Mouse (Mus musculus) ES-E14 (cell line): ENCODE measurements around the gene Lrrc56. TPM values are rescaled to one million over a fixed set of nuclear protein-coding genes. Genes with fewer than 3 reads are reported as not detected.
A peak's percentile ranks its signal among the peaks of the same experiment; 100 is the strongest.

ENCODE experiments used
- DNase-seq: peaks from one replicate; pipeline ENCODE4 v3.0.0-alpha.2; 2013; ENCODE audit warnings: low read depth, low spot score
- H3K27ac ChIP-seq: 2 replicates; pipeline ENCODE4 v1.5.1; 2012; ENCODE audit warnings: low read depth, mild to moderate bottlenecking, low read length, moderate library complexity, mixed read lengths; ENCODE audit not compliant: poor library complexity, insufficient read depth, severe bottlenecking
- H3K36me3 ChIP-seq: 2 replicates; pipeline ENCODE4 v1.6.1; 2012; ENCODE audit warnings: mild to moderate bottlenecking, low read length, moderate library complexity, mixed read lengths; ENCODE audit not compliant: control insufficient read depth, poor library complexity, insufficient read depth, severe bottlenecking
- H3K4me1 ChIP-seq, 2 experiments: fragments of 150-350 bp in 1 of 2; sonication (generic) in 1 of 2; 2 replicates each; pipeline ENCODE4 v1.6.1; 2012; ENCODE audit warnings: low read length in 2 of 2, mild to moderate bottlenecking in 1 of 2, mixed read lengths in 1 of 2; ENCODE audit not compliant: control insufficient read depth in 2 of 2, insufficient read depth in 2 of 2, poor library complexity in 1 of 2
- H3K4me3 ChIP-seq, 2 experiments: fragments of 150-350 bp in 1 of 2; sonication (generic) in 1 of 2; 2 replicates each; pipeline ENCODE4 v1.5.1; 2012; ENCODE audit warnings: low read length in 2 of 2, low read depth in 1 of 2, mild to moderate bottlenecking in 1 of 2, mixed read lengths in 1 of 2; ENCODE audit not compliant: insufficient read depth in 1 of 2, poor library complexity in 1 of 2, severe bottlenecking in 1 of 2
- H3K9ac ChIP-seq: 2 replicates; pipeline ENCODE4 v1.6.1; 2012; ENCODE audit warnings: low read depth, mild to moderate bottlenecking, low read length, mixed read lengths; ENCODE audit not compliant: poor library complexity, insufficient read depth, severe bottlenecking
- H3K9me3 ChIP-seq: fragments of 150-350 bp; sonication (generic); 2 replicates; pipeline ENCODE4 v1.6.1; 2012; ENCODE audit warnings: low read depth, mild to moderate bottlenecking, low read length; ENCODE audit not compliant: control insufficient read depth, insufficient read depth
- CHD2 ChIP-seq: IDR thresholded peaks from 2 replicates; pipeline ENCODE4 v1.6.1; 2014; ENCODE audit warnings: mild to moderate bottlenecking, low read depth, low read length, inconsistent platforms
- HCFC1 ChIP-seq: IDR thresholded peaks from 2 replicates; pipeline ENCODE4 v1.6.1; 2012; ENCODE audit warnings: low read length, inconsistent platforms, borderline replicate concordance; ENCODE audit not compliant: insufficient read depth
- MAFK ChIP-seq: IDR thresholded peaks from 2 replicates; pipeline ENCODE4 v1.6.1; 2014; ENCODE audit warnings: mild to moderate bottlenecking, low read depth, low read length, inconsistent platforms; ENCODE audit not compliant: insufficient read depth
- ZC3H11A ChIP-seq: IDR thresholded peaks from 2 replicates; pipeline ENCODE4 v1.6.1; 2012; ENCODE audit warnings: low read depth, mild to moderate bottlenecking, inconsistent platforms, low read length, borderline replicate concordance
- ZNF384 ChIP-seq: IDR thresholded peaks from 2 replicates; pipeline ENCODE4 v1.6.1; 2012; ENCODE audit warnings: low read depth, low read length, inconsistent platforms
- in situ Hi-C, 2 experiments: fragments of 600-800 bp; cut with MboI; formaldehyde crosslinking; loops; one replicate each; pipeline ENCODE4 v1.15.1; 2025; ENCODE audit warnings: low sequenced_read_pairs in 2 of 2, inconsistent platforms in 1 of 2; ENCODE audit not compliant: unreplicated experiment in 2 of 2
- total RNA-seq: library from RNA; depleted of rRNA; stranded (reverse); fragments of 300-350 nt; gene quantifications from 2 replicates; pipeline ENCODE4 v1.2.3, GENCODE M21; 2012

The Lrrc56 gene
- total RNA-seq, 1 experiment = 3.3 TPM

DNA sequence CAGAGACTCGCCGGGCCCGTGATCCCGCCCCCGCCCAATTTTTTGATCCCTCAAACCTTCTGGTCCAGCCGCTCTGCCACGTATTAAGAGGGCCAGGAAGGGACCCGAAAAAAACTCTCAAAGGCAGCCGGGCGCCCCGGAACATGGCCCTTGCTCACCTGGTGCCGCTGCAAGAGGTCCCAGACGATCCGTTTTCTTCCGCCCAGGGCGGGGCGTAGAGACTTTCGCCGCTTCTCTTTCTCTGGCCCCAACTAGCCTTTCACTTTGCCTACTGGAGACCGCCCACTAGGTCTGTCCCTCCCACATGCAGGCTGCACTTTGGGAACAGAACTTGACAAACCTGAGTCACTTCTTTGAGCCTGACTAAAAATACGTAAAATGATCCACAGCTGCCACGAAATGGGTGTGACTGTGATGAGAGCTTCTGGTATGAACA lies 25.4 kb upstream of the Lrrc56 start:
- TF ChIP-seq ZC3H11A (no peak), MAFK (0 out of 2 replicates have a peak, but pooled peaks have one; percentile 11), CHD2 (no peak)
- peak; percentile 63 for DNase-seq
- peaks cover 8% of the 10 kb centered on the region; the same call in 1 of the 2 replicates for H3K36me3 ChIP-seq
- H3K4me1 ChIP-seq = peaks cover 5 to 7% of the 10 kb centered on the region in 2 experiments; a peak in 2 of 4 replicates
- no peaks in the 10 kb centered on the region for H3K9me3 ChIP-seq
- H3K27ac ChIP-seq = no peak overlapping the region
- H3K4me3 ChIP-seq = peak overlapping the region; percentile 58 to 63
- peak overlapping the region; percentile 67 for H3K9ac ChIP-seq
- in situ Hi-C loops = no loop called here

DNA sequence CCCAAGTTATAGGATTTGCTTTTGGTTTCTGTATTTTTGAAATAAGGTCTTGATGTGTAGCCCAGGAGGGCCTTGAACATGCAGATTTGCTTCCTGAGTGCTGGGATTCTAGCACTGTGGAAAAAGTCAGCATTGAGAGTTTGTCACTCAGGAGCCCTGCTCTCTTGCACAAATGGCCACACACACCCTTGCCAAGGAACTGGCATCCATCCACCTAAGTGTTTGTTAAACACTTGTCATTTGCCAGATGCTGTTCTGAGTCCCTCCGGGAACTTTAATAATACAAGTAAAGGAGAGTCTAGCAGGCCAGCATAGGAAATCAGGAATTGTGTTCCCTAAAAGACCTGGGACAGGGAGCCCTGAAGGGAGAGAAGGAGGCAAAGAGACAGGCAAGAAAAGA lies 24.7 kb upstream of the Lrrc56 start:
- H3K4me3 ChIP-seq = no peak overlapping the region
- peaks cover 5 to 7% of the 10 kb centered on the region in 2 experiments; a peak in 2 of 4 replicates for H3K4me1 ChIP-seq
- no peak overlapping the region for H3K9ac ChIP-seq
- in situ Hi-C loops = no loop called here
- no peak for DNase-seq
- peaks cover 4% of the 10 kb centered on the region; the same call in 1 of the 2 replicates for H3K36me3 ChIP-seq
- H3K9me3 ChIP-seq = no peaks in the 10 kb centered on the region
- TF ChIP-seq ZC3H11A = no peak
- TF ChIP-seq MAFK = no peak
- no peak for TF ChIP-seq HCFC1
- TF ChIP-seq ZNF384 = no peak
- TF ChIP-seq CHD2 = no peak
- no peak overlapping the region for H3K27ac ChIP-seq

DNA sequence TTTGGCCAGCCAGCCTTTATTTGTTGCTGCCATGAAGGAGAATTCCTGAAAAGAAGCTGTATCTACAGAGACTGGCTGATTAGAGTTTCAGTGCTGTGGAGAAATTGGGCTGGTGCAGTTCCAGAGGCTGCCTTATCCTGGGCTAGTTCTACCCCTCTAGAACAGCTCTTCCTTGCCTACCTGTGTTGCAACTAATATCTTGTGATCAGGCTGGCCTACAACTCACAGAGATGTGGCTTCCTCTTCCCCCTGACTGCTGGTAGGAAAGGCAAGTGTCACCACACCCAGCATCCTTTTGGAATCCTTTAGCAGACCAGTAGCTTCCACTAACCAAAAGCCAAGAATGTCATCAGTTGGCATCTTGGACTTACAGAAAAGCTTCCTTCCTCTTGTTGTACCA lies 24.1 kb upstream of the Lrrc56 start:
- no peaks in the 10 kb centered on the region for H3K9me3 ChIP-seq
- no peak for TF ChIP-seq HCFC1
- no peak for TF ChIP-seq ZC3H11A
- TF ChIP-seq ZNF384 = no peak
- no peak for TF ChIP-seq MAFK
- TF ChIP-seq CHD2 = no peak
- peaks cover 5% of the 10 kb centered on the region in 2 experiments; a peak in 2 of 4 replicates for H3K4me1 ChIP-seq
- peaks cover 2% of the 10 kb centered on the region; the same call in 1 of the 2 replicates for H3K36me3 ChIP-seq
- H3K4me3 ChIP-seq = no peak overlapping the region
- no peak for DNase-seq
- H3K9ac ChIP-seq = no peak overlapping the region
- in situ Hi-C loops = loop anchor here in 1 of 2 experiments (10.0 kb wide), 1 partner anchor 325 kb away; the partner anchor contains the start of genes Odf3 and Scgb1c1
- no peak overlapping the region for H3K27ac ChIP-seq

DNA sequence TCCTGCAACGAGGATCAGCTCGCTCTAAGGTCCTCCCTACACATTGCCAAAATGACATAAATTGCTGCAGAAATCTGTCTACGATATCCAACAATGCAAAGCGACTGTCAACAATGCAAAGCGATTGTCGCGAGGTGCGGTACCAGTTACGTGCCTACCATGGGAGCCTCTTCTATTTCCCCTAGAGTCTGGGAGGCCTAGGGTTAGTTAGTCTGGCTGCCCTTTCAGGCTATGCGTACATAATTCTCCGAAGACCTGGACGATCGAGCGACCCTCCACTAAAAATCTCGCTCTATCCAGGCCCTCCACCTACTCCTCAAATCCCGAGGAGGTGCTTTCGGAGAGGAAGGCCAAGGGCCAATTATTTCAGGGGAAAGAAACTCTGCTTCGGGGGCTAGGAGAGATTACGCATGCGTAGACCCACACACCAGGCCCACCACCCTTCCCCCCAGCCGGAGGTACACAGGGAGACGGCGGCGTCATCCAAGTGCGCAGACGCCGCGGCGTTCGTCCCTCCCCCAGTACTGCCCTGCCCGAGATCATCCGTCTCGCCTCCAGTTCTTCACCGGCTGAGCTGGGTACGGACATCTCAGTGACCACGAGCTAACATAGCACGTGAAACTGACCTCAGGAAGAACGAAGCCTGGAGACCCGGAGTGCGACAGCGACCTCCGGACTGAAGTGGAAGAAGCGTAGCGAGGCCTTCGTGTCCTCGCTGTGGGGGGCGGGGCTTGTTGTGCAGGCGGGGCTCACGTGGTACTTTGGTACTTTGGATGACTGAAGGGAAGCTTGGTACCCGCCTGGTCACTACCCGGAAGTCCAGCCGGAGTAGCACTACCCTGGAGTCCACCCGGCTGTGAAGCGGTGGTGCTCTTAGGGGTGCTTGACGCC lies 21.6 kb upstream of the Lrrc56 start, which contains the start of gene Rnh1:
Gene Rnh1 (minus strand): TSS at position 742 of the 891 bp plus-strand sequence.
- H3K4me3 ChIP-seq = peak within 1 kb of the TSS; percentile 84 to 85
- no peaks in the 10 kb centered on the region for H3K9me3 ChIP-seq
- peak within 1 kb of the TSS; percentile 90 for H3K27ac ChIP-seq
- DNase-seq = peak; percentile 86
- peak within 1 kb of the TSS; percentile 94 for H3K9ac ChIP-seq
- TF ChIP-seq CHD2 (peak; percentile 49; the same call in 1 of the 2 replicates), HCFC1 (peak; percentile 69; the same call in 1 of the 2 replicates), MAFK (no peak)
- in situ Hi-C loops = loop anchor here in 1 of 2 experiments (10.0 kb wide), 1 partner anchor 328 kb away; the partner anchor contains the start of genes Odf3 and Scgb1c1
- peaks cover 5% of the 10 kb centered on the region in 2 experiments; a peak in 2 of 4 replicates for H3K4me1 ChIP-seq
- no peaks in the 10 kb centered on the region for H3K36me3 ChIP-seq
